Mouse (Mus musculus): Measurements from ENCODE around the gene Adgrg1. TPM values are rescaled to one million over a fixed set of nuclear protein-coding genes. Genes with fewer than 3 reads are reported as not detected.

Gene Adgrg1
- polyA plus RNA-seq, 1 experiment from 2014 or later: 39.0 TPM

GRCm38 (mm10) chr8:95015866-95016265, 41.3 kb downstream of the Adgrg1 start:
- DNase-seq (ENCODE audit: low spot score): no peak
- no peaks in the 10 kb centered on the region for H3K9me3 ChIP-seq (ENCODE audit: low read length)
- no peak overlapping the region for H3K4me3 ChIP-seq (ENCODE audit: low read depth, low read length)
- no peak for TF ChIP-seq EP300 (IDR thresholded peaks at IDR 0.05)
- no peak for TF ChIP-seq CTCF (IDR thresholded peaks at IDR 0.05)
- 61% methylated on average over 4 of the region's 4 CpGs for WGBS
- no peak overlapping the region for H3K4me2 ChIP-seq (replicated peaks; ENCODE audit: low read depth, low read length)
- no peaks in the 10 kb centered on the region for H3K27me3 ChIP-seq (replicated peaks; ENCODE audit: insufficient read depth, low read length)
- H3K36me3 ChIP-seq (ENCODE audit: insufficient read depth, low read length): no peaks in the 10 kb centered on the region
- no peak overlapping the region for H3K9ac ChIP-seq (replicated peaks; ENCODE audit: low read depth)
- H3K27ac ChIP-seq (ENCODE audit: low read length): no peak overlapping the region
- H3K4me1 ChIP-seq (ENCODE audit: insufficient read depth, low read depth, low read length): no peaks in the 10 kb centered on the region; the same call in 1 of the 2 replicates
- ATAC-seq: 0 out of 2 replicates have a peak, but pooled peaks have one; percentile 7

- H3K9me3 ChIP-seq (ENCODE audit: low read length): no peaks in the 10 kb centered on the region
- H3K36me3 ChIP-seq (ENCODE audit: insufficient read depth, low read length): no peaks in the 10 kb centered on the region
- no peak overlapping the region for H3K27ac ChIP-seq (ENCODE audit: low read length)
- ATAC-seq (no peak), DNase-seq (ENCODE audit: low spot score) (no peak)
- WGBS: 62% methylated on average over 4 of the region's 4 CpGs
- H3K27me3 ChIP-seq (replicated peaks; ENCODE audit: insufficient read depth, low read length): no peaks in the 10 kb centered on the region
- TF ChIP-seq EP300 (IDR thresholded peaks at IDR 0.05) (no peak), CTCF (IDR thresholded peaks at IDR 0.05) (no peak)
- no peak overlapping the region for H3K9ac ChIP-seq (replicated peaks; ENCODE audit: low read depth)
- H3K4me2 ChIP-seq (replicated peaks; ENCODE audit: low read depth, low read length): no peak overlapping the region
- no peak overlapping the region for H3K4me3 ChIP-seq (ENCODE audit: low read depth, low read length)
- H3K4me1 ChIP-seq (ENCODE audit: insufficient read depth, low read depth, low read length): no peaks in the 10 kb centered on the region; the same call in 1 of the 2 replicates
These were observed 42.1 kb downstream of the Adgrg1 start for GRCm38 (mm10) chr8:95016684-95017083.

DNA sequence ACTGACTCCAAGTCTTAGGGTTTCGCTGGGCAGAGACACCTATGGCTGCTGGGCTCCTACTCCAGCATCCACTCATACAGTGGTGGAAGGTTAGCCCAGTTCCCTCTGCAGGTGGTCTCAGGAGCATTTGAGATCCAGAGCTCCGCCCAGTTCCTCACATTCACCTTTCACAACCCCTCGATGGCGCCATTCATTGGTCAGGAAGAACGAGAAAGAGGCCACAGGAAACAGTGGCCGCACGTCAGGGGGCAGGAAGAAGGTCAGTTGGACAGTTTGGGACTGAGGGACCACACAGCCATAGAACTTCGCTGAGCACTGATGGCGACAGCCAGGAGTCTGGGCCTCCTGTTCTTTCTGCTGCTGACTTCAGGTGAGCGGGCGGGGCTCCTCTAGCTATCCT, 42.9 kb downstream of the Adgrg1 start, which contains the start of gene Adgrg3:
Gene Adgrg3 (plus strand): TSS at position 242 of the 400 bp plus-strand sequence.
- H3K27ac ChIP-seq (ENCODE audit: low read length): no peak within 1 kb of the TSS
- no peak for ATAC-seq

GRCm38 (mm10) chr8:95017969-95018635, 43.6 kb downstream of the Adgrg1 start:
- Histone ChIP-seq H3K4me1 (ENCODE audit: insufficient read depth, low read depth, low read length) (no peaks in the 10 kb centered on the region; the same call in 1 of the 2 replicates), H3K9ac (replicated peaks; ENCODE audit: low read depth) (no peak overlapping the region), H3K4me2 (replicated peaks; ENCODE audit: low read depth, low read length) (no peak overlapping the region), H3K36me3 (ENCODE audit: insufficient read depth, low read length) (no peaks in the 10 kb centered on the region), H3K4me3 (ENCODE audit: low read depth, low read length) (no peak overlapping the region), H3K27ac (ENCODE audit: low read length) (no peak overlapping the region), H3K9me3 (ENCODE audit: low read length) (no peaks in the 10 kb centered on the region), H3K27me3 (replicated peaks; ENCODE audit: insufficient read depth, low read length) (no peaks in the 10 kb centered on the region)
- no peak for ATAC-seq
- DNase-seq (ENCODE audit: low spot score): no peak
- WGBS: 62% methylated on average over 9 of the region's 9 CpGs
- TF ChIP-seq CTCF (IDR thresholded peaks at IDR 0.05): no peak
- no peak for TF ChIP-seq EP300 (IDR thresholded peaks at IDR 0.05)

More for the DNA sequence above, 42.9 kb downstream of the Adgrg1 start, which contains the start of gene Adgrg3:
- Histone ChIP-seq H3K9me3 (ENCODE audit: low read length) (no peaks in the 10 kb centered on the region), H3K36me3 (ENCODE audit: insufficient read depth, low read length) (no peaks in the 10 kb centered on the region), H3K4me1 (ENCODE audit: insufficient read depth, low read depth, low read length) (no peaks in the 10 kb centered on the region; the same call in 1 of the 2 replicates), H3K4me3 (ENCODE audit: low read depth, low read length) (no peak within 1 kb of the TSS), H3K9ac (replicated peaks; ENCODE audit: low read depth) (no peak within 1 kb of the TSS), H3K4me2 (replicated peaks; ENCODE audit: low read depth, low read length) (no peak within 1 kb of the TSS), H3K27me3 (replicated peaks; ENCODE audit: insufficient read depth, low read length) (no peaks in the 10 kb centered on the region)
- no peak for DNase-seq (ENCODE audit: low spot score)
- TF ChIP-seq EP300 (IDR thresholded peaks at IDR 0.05) (no peak), CTCF (IDR thresholded peaks at IDR 0.05) (no peak)
- 57% methylated on average over 11 of the region's 11 CpGs for WGBS

DNA sequence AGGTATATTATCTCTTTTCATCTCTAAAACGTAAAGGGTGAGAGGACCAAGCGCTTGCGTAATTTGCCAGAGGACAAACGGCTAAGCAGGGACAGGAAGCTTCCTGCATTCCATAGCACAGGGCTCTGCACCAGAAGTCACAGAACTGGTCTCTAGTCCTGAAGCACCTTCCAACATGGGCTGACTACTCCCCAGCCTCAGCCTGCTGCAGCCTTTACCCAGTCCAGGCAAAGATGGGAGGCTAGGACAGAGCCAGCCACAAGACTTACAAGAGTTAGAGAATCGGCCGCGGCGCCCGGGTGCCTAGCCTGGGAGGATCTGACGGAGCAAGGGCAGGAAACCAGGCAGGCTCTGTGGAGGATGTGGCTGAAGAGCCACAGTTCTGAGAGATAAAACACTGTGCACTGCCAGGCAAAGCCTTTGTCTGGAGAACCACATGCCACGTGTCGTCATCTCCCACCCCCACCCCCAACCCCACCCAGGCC, 45.8 kb downstream of the Adgrg1 start:
- WGBS: 16% methylated on average over 12 of the region's 12 CpGs
- Histone ChIP-seq H3K4me3 (ENCODE audit: low read depth, low read length) (no peak overlapping the region), H3K27ac (ENCODE audit: low read length) (peak overlapping the region; percentile 68; the same call in 1 of the 2 replicates), H3K4me1 (ENCODE audit: insufficient read depth, low read depth, low read length) (no peaks in the 10 kb centered on the region; the same call in 1 of the 2 replicates), H3K9ac (replicated peaks; ENCODE audit: low read depth) (no peak overlapping the region), H3K27me3 (replicated peaks; ENCODE audit: insufficient read depth, low read length) (no peaks in the 10 kb centered on the region), H3K36me3 (ENCODE audit: insufficient read depth, low read length) (no peaks in the 10 kb centered on the region), H3K4me2 (replicated peaks; ENCODE audit: low read depth, low read length) (peak overlapping the region; percentile 38), H3K9me3 (ENCODE audit: low read length) (no peaks in the 10 kb centered on the region)
- TF ChIP-seq EP300 (IDR thresholded peaks at IDR 0.05) (no peak), CTCF (IDR thresholded peaks at IDR 0.05) (no peak)
- ATAC-seq (peak; percentile 83), DNase-seq (ENCODE audit: low spot score) (peak; percentile 54)

DNA sequence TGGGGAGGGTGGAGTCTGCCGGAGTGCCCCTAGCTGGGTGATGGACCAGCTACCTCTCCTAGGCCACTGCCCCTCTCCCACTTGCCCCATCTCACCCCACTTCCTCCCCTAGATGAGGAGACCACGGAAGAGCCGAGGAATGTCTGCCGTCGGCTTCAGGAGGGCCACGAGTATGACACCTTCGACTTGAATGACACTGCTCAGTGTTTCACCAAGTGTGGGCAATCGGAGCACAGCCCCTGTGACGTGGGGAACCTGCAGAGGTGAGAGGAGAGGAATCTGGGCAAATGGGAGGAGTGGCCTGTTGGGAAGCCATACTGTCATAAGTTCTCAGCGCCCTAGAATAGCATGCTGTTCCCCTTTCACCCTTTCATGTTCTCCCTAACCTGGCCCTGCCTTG, 46.3 kb downstream of the Adgrg1 start:
- Histone ChIP-seq H3K27ac (ENCODE audit: low read length) (peak overlapping the region; percentile 64; the same call in 1 of the 2 replicates), H3K9ac (replicated peaks; ENCODE audit: low read depth) (no peak overlapping the region)

More for the DNA sequence above, 46.3 kb downstream of the Adgrg1 start:
- H3K9me3 ChIP-seq (ENCODE audit: low read length): no peaks in the 10 kb centered on the region
- DNase-seq (ENCODE audit: low spot score) (no peak), ATAC-seq (no peak)
- no peaks in the 10 kb centered on the region; the same call in 1 of the 2 replicates for H3K4me1 ChIP-seq (ENCODE audit: insufficient read depth, low read depth, low read length)
- 45% methylated on average over 10 of the region's 10 CpGs for WGBS
- no peak overlapping the region for H3K4me3 ChIP-seq (ENCODE audit: low read depth, low read length)
- no peaks in the 10 kb centered on the region for H3K36me3 ChIP-seq (ENCODE audit: insufficient read depth, low read length)
- H3K27me3 ChIP-seq (replicated peaks; ENCODE audit: insufficient read depth, low read length): no peaks in the 10 kb centered on the region
- TF ChIP-seq CTCF (IDR thresholded peaks at IDR 0.05) (no peak), EP300 (IDR thresholded peaks at IDR 0.05) (no peak)
- H3K4me2 ChIP-seq (replicated peaks; ENCODE audit: low read depth, low read length): peak overlapping the region; percentile 38

Data from lung, postnatal 0 days (tissue).